Mouse (Mus musculus) liver, adult 2 months (tissue): ENCODE measurements around the gene Eapp. TPM values are rescaled to one million over a fixed set of nuclear protein-coding genes. Genes with fewer than 3 reads are reported as not detected.

Source experiments
- DNase-seq: peaks from one replicate; pipeline ENCODE4 v3.0.0-alpha.2; 2011; ENCODE audit warnings: low read depth, low spot score; ENCODE audit errors: extremely low read depth
- H3K27ac ChIP-seq: fragments of 200-500 bp; replicated peaks from 2 replicates; pipeline ENCODE4 v1.5.1; 2012; ENCODE audit warnings: low read depth, mild to moderate bottlenecking, control low read depth, inconsistent platforms, low read length; ENCODE audit not compliant: insufficient read depth
- H3K27me3 ChIP-seq: fragments of 200-500 bp; 2 replicates; pipeline ENCODE4 v1.6.1; 2012; ENCODE audit warnings: mild to moderate bottlenecking, moderate library complexity, low read length, inconsistent platforms; ENCODE audit not compliant: control insufficient read depth, insufficient read depth
- H3K36me3 ChIP-seq: fragments of 200-500 bp; 2 replicates; pipeline ENCODE4 v1.6.1; 2012; ENCODE audit warnings: low read length, inconsistent platforms; ENCODE audit not compliant: control insufficient read depth, insufficient read depth
- H3K4me1 ChIP-seq: fragments of 200-500 bp; 2 replicates; pipeline ENCODE4 v1.6.1; 2011; ENCODE audit warnings: low read length; ENCODE audit not compliant: control insufficient read depth, insufficient read depth
- H3K4me3 ChIP-seq: fragments of 200-500 bp; 2 replicates; pipeline ENCODE4 v1.5.1; 2011; ENCODE audit warnings: low read depth, mild to moderate bottlenecking, control low read depth, low read length, moderate library complexity; ENCODE audit not compliant: insufficient read depth
- H3K79me2 ChIP-seq: fragments of 200-500 bp; 2 replicates; pipeline ENCODE4 v1.6.1; 2012; ENCODE audit warnings: inconsistent platforms, mild to moderate bottlenecking, low read length, moderate library complexity; ENCODE audit not compliant: control insufficient read depth, insufficient read depth
- H3K9ac ChIP-seq: fragments of 200-500 bp; 2 replicates; pipeline ENCODE4 v1.6.1; 2012; ENCODE audit warnings: low read depth, mild to moderate bottlenecking, control low read depth, inconsistent platforms, low read length
- CTCF ChIP-seq: fragments of 200-500 bp; IDR thresholded peaks from 2 replicates; pipeline ENCODE4 v1.5.1; 2011; ENCODE audit warnings: low read depth, low read length, control low read depth
- POLR2A ChIP-seq: fragments of 200-500 bp; IDR thresholded peaks from 2 replicates; pipeline ENCODE4 v1.6.1; 2011; ENCODE audit warnings: low read length, control low read depth; ENCODE audit not compliant: insufficient read depth; ENCODE audit errors: extremely low read depth
- WGBS: fragments of 180-500 bp; shearing (Covaris S2); methylation state at CpG from one replicate; pipeline ENCODE4 v1.1.7; 2018; 5-methylcytosine and 5-hydroxymethylcytosine counted together
- polyA plus RNA-seq: library from polyadenylated mRNA; depleted of rRNA; stranded (reverse); fragments of >200 nt; gene quantifications from 2 replicates; pipeline ENCODE4 v1.2.3, GENCODE M21; 2012
- total RNA-seq: library from RNA; depleted of rRNA; stranded (reverse); fragments of >200 nt; gene quantifications from 2 replicates; pipeline ENCODE4 v1.2.3, GENCODE M21; 2014

The Eapp gene
- total and polyA plus RNA-seq, 2 experiments = 17.1 to 24.6 TPM

- Histone ChIP-seq H3K27ac (no peak overlapping the region), H3K4me1 (peaks cover 3% of the 10 kb centered on the region), H3K36me3 (peaks cover 2% of the 10 kb centered on the region; the same call in 1 of the 2 replicates)
These were observed 50.8 kb downstream of the Eapp start for GRCm38 (mm10) chr12:54644947-54645346.

GRCm38 (mm10) chr12:54643320-54643892 is 52.3 kb downstream of the Eapp start:
- 75% methylated on average over 5 of the region's 5 CpGs for WGBS
- no peaks in the 10 kb centered on the region for H3K4me1 ChIP-seq

More at GRCm38 (mm10) chr12:54644947-54645346, 50.8 kb downstream of the Eapp start:
- Histone ChIP-seq H3K79me2 (no peaks in the 10 kb centered on the region), H3K27me3 (no peaks in the 10 kb centered on the region), H3K4me3 (no peak overlapping the region), H3K9ac (no peak overlapping the region)
- 90% methylated on average over 2 of the region's 2 CpGs for WGBS
- no peak for TF ChIP-seq POLR2A
- TF ChIP-seq CTCF = no peak
- no peak for DNase-seq

GRCm38 (mm10) chr12:54641374-54641773 is 54.3 kb downstream of the Eapp start:
- Histone ChIP-seq H3K36me3 (peaks cover 2% of the 10 kb centered on the region; the same call in 1 of the 2 replicates), H3K27me3 (no peaks in the 10 kb centered on the region), H3K4me1 (no peaks in the 10 kb centered on the region), H3K4me3 (no peak overlapping the region), H3K27ac (no peak overlapping the region), H3K79me2 (no peaks in the 10 kb centered on the region), H3K9ac (no peak overlapping the region)
- WGBS = 98% methylated on average over 4 of the region's 4 CpGs
- TF ChIP-seq POLR2A (no peak), CTCF (no peak)
- no peak for DNase-seq

More at GRCm38 (mm10) chr12:54643320-54643892, 52.3 kb downstream of the Eapp start:
- TF ChIP-seq CTCF (no peak), POLR2A (no peak)
- Histone ChIP-seq H3K27ac (no peak overlapping the region), H3K79me2 (no peaks in the 10 kb centered on the region), H3K9ac (no peak overlapping the region), H3K36me3 (peaks cover 2% of the 10 kb centered on the region; the same call in 1 of the 2 replicates), H3K4me3 (no peak overlapping the region), H3K27me3 (no peaks in the 10 kb centered on the region)
- DNase-seq = no peak

- Histone ChIP-seq H3K79me2 (no peaks in the 10 kb centered on the region), H3K4me1 (no peaks in the 10 kb centered on the region), H3K27ac (no peak overlapping the region), H3K9ac (no peak overlapping the region), H3K36me3 (no peaks in the 10 kb centered on the region), H3K27me3 (no peaks in the 10 kb centered on the region), H3K4me3 (no peak overlapping the region)
- TF ChIP-seq POLR2A (no peak), CTCF (no peak)
- WGBS = 39% methylated on average over 6 of the region's 6 CpGs
- no peak for DNase-seq
These were observed 55.4 kb downstream of the Eapp start for GRCm38 (mm10) chr12:54640259-54640658.

- WGBS = 67% methylated on average over 1 of the region's 1 CpGs
These were observed 58.7 kb downstream of the Eapp start for GRCm38 (mm10) chr12:54637033-54637432.

GRCm38 (mm10) chr12:54632141-54632540 is 63.6 kb downstream of the Eapp start:
- no peaks in the 10 kb centered on the region for H3K36me3 ChIP-seq
- H3K4me3 ChIP-seq = no peak overlapping the region
- H3K27ac ChIP-seq = no peak overlapping the region
- H3K27me3 ChIP-seq = no peaks in the 10 kb centered on the region
- 92% methylated on average over 2 of the region's 2 CpGs for WGBS
- no peak for TF ChIP-seq CTCF
- no peak for TF ChIP-seq POLR2A
- H3K79me2 ChIP-seq = no peaks in the 10 kb centered on the region
- H3K4me1 ChIP-seq = no peaks in the 10 kb centered on the region
- H3K9ac ChIP-seq = no peak overlapping the region
- DNase-seq = no peak

More at GRCm38 (mm10) chr12:54637033-54637432, 58.7 kb downstream of the Eapp start:
- H3K27me3 ChIP-seq = no peaks in the 10 kb centered on the region
- H3K36me3 ChIP-seq = no peaks in the 10 kb centered on the region
- H3K27ac ChIP-seq = no peak overlapping the region
- H3K9ac ChIP-seq = no peak overlapping the region
- no peak for TF ChIP-seq CTCF
- no peaks in the 10 kb centered on the region for H3K79me2 ChIP-seq
- no peak overlapping the region for H3K4me3 ChIP-seq
- no peaks in the 10 kb centered on the region for H3K4me1 ChIP-seq
- no peak for DNase-seq
